Mouse (Mus musculus) kidney, embryonic 15.5 days (tissue): ENCODE measurements around the gene Trappc3. TPM values are rescaled to one million over a fixed set of nuclear protein-coding genes. Genes with fewer than 3 reads are reported as not detected.
"Not testable (repeated sequence)": the region's sequence is repeated elsewhere in the genome, so short reads cannot be mapped to it uniquely, and the experiment has no call there.

Experiments
- ATAC-seq: fragments of 200-750 bp; cut with Nextera tagmentation; replicated peaks from 2 replicates; pipeline ENCODE4 v1.8.0; 2017; ENCODE audit warnings: moderate TSS enrichment; ENCODE audit not compliant: low FRiP score
- H3K27ac ChIP-seq: fragments of 300-500 bp; sonication (generic); 2 replicates; pipeline ENCODE4 v1.5.1; 2015; ENCODE audit warnings: mild to moderate bottlenecking, inconsistent platforms
- H3K27me3 ChIP-seq: fragments of 300-500 bp; sonication (generic); 2 replicates; pipeline ENCODE4 v1.6.1; 2015; ENCODE audit warnings: inconsistent platforms
- H3K36me3 ChIP-seq: fragments of 300-500 bp; sonication (generic); 2 replicates; pipeline ENCODE4 v1.6.1; 2015; ENCODE audit warnings: inconsistent platforms
- H3K4me1 ChIP-seq: fragments of 300-500 bp; sonication (generic); 2 replicates; pipeline ENCODE4 v1.6.1; 2015; ENCODE audit warnings: inconsistent platforms
- H3K4me2 ChIP-seq: fragments of 300-500 bp; sonication (generic); 2 replicates; pipeline ENCODE4 v1.6.1; 2015; ENCODE audit warnings: moderate library complexity, mild to moderate bottlenecking, inconsistent platforms
- H3K4me3 ChIP-seq: fragments of 300-500 bp; sonication (generic); replicated peaks from 2 replicates; pipeline ENCODE4 v1.5.1; 2015; ENCODE audit warnings: mild to moderate bottlenecking, inconsistent platforms
- H3K9ac ChIP-seq: fragments of 300-500 bp; sonication (generic); 2 replicates; pipeline ENCODE4 v1.6.1; 2015; ENCODE audit warnings: mild to moderate bottlenecking, inconsistent platforms
- H3K9me3 ChIP-seq: fragments of 300-500 bp; sonication (generic); replicated peaks from 2 replicates; pipeline ENCODE4 v1.6.1; 2016; ENCODE audit warnings: inconsistent platforms
- WGBS: fragments of 180-500 bp; shearing (Covaris S2); methylation state at CpG from one replicate; pipeline ENCODE4 v1.1.7; 2015; ENCODE audit warnings: mixed read lengths; 5-methylcytosine and 5-hydroxymethylcytosine counted together
- polyA plus RNA-seq: library from polyadenylated mRNA; unstranded; fragments of >200 nt; fragmentation: Nextera tagmentation; extraction: Ambion mirVana; gene quantifications from 2 replicates; pipeline ENCODE4 v1.2.1, GENCODE M21; 2015

Gene Trappc3
- 106 and 111 TPM in 2 replicates for polyA plus RNA-seq

DNA sequence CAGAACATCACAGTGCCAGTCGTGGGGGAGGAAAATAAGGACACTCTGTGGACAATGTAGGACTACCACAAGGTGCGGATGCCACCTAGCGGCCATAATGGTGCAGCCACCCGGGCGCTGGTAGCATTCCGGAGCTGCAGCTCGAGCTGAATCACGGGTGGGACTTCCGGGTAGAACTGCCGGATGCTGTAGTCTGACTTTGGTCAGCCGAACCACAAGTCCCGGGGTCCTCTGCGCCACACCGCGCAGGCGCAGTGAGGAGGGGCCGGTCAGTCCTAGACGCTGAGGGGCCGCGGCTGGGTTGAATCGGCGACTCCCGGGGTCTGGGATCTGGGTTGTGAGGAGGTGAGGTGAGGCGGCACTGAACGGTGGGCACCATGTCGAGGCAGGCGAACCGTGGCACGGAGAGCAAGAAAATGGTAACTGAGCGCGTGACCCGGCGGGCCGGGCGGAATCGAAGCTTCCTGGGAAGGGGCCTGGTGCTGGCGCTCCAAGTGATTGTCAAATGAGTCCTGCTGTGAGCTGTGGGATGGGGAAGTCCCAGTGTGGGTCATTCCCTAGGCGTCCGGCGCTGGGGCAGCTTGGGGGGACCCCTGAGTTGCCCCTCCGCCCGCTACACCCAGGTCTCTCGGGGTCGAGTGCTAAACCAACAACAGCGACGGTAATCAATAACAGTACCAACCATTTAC lies at the start of gene Trappc3:
TSS of gene Trappc3 (plus strand) at position 207 of the 689 bp plus-strand sequence.
- H3K4me1 ChIP-seq = peaks cover 55% of the 10 kb centered on the region
- H3K27me3 ChIP-seq = no peaks in the 10 kb centered on the region
- H3K4me3 ChIP-seq = peak within 1 kb of the TSS; percentile 72
- peak within 1 kb of the TSS; percentile 83 for H3K9ac ChIP-seq
- WGBS = under 1% methylated on average over 46 of the region's 46 CpGs
- peak within 1 kb of the TSS; percentile 81 for H3K4me2 ChIP-seq
- peak within 1 kb of the TSS; percentile 97 for H3K27ac ChIP-seq
- no peaks in the 10 kb centered on the region for H3K9me3 ChIP-seq
- H3K36me3 ChIP-seq = no peaks in the 10 kb centered on the region
- peak; percentile 91 for ATAC-seq

GRCm38 (mm10) chr4:126217771-126218170 lies 44.4 kb upstream of the Trappc3 start:
- no peaks in the 10 kb centered on the region for H3K36me3 ChIP-seq
- WGBS = 81% methylated on average over 6 of the region's 6 CpGs
- no peaks in the 10 kb centered on the region for H3K4me1 ChIP-seq
- no peak overlapping the region for H3K9ac ChIP-seq
- no peak for ATAC-seq
- H3K4me2 ChIP-seq = no peak overlapping the region
- no peak overlapping the region for H3K27ac ChIP-seq
- H3K9me3 ChIP-seq = no peaks in the 10 kb centered on the region
- H3K27me3 ChIP-seq = no peaks in the 10 kb centered on the region
- H3K4me3 ChIP-seq = no peak overlapping the region

DNA sequence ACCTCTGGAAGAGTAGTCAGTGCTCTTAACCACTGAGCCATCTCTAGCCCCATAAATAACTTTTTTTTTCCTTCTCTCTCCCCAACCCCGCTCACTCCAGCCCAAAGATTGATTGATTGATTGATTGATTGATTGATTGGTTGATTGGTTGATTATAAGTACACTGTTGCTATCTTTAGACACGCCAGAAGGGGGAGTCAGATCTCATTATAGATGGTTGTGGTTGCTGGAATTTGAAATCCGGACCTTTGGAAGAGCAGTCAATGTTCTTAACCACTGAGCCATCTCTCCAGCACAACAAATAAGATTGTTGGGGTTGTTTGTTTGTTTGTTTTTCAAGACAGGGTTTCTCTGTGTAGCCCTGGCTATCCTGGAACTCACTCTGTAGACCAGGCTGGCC lies 42.6 kb upstream of the Trappc3 start:
- not testable (repeated sequence) for H3K4me1 ChIP-seq, ATAC-seq, H3K36me3 ChIP-seq, H3K9me3 ChIP-seq, H3K4me3 ChIP-seq, H3K4me2 ChIP-seq, H3K27ac ChIP-seq, H3K27me3 ChIP-seq, H3K9ac ChIP-seq
- 83% methylated on average over 3 of the region's 3 CpGs for WGBS

DNA sequence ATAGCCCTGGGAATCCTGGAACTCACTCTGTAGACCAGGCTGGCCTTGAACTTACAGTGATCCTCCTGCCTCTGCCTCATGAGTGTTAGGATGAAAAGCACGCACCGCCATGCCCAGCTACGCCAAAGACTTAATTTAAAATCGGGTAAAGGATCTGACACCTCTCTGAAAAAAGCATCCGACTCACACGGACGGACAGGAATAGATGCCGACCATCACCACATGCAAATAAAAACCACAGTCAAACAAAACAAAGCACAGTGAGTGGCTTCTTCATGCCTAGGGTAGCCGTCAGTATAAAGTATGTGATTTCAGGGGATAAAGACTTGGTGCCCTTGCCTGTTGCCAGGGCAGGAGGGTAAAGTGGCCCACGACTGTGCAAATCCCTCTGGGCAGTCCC lies 42.1 kb upstream of the Trappc3 start:
- Histone ChIP-seq H3K9me3 (no peaks in the 10 kb centered on the region), H3K36me3 (no peaks in the 10 kb centered on the region), H3K4me3 (no peak overlapping the region), H3K27ac (no peak overlapping the region), H3K4me1 (no peaks in the 10 kb centered on the region), H3K27me3 (no peaks in the 10 kb centered on the region), H3K9ac (no peak overlapping the region), H3K4me2 (no peak overlapping the region)
- no peak for ATAC-seq
- 91% methylated on average over 10 of the region's 10 CpGs for WGBS

- no peaks in the 10 kb centered on the region for H3K27me3 ChIP-seq
- no peak overlapping the region for H3K4me3 ChIP-seq
- peaks cover 6% of the 10 kb centered on the region for H3K4me1 ChIP-seq
- H3K9me3 ChIP-seq = no peaks in the 10 kb centered on the region
- 84% methylated on average over 11 of the region's 11 CpGs for WGBS
- H3K4me2 ChIP-seq = no peak overlapping the region
- no peaks in the 10 kb centered on the region for H3K36me3 ChIP-seq
- no peak overlapping the region for H3K27ac ChIP-seq
- H3K9ac ChIP-seq = no peak overlapping the region
- no peak for ATAC-seq
These were observed 39.5 kb upstream of the Trappc3 start for GRCm38 (mm10) chr4:126222631-126223030.

GRCm38 (mm10) chr4:126226640-126227039 lies 35.5 kb upstream of the Trappc3 start:
- Histone ChIP-seq H3K9me3 (no peaks in the 10 kb centered on the region), H3K27me3 (no peaks in the 10 kb centered on the region), H3K4me2 (peak overlapping the region; percentile 60), H3K36me3 (peaks cover 20% of the 10 kb centered on the region), H3K9ac (no peak overlapping the region), H3K4me3 (no peak overlapping the region; the same call in 1 of the 2 replicates), H3K4me1 (peaks cover 18% of the 10 kb centered on the region), H3K27ac (no peak overlapping the region)
- ATAC-seq = no peak
- 58% methylated on average over 12 of the region's 12 CpGs for WGBS

GRCm38 (mm10) chr4:126227077-126227761 lies 34.9 kb upstream of the Trappc3 start:
- no peaks in the 10 kb centered on the region for H3K9me3 ChIP-seq
- H3K4me3 ChIP-seq = peak overlapping the region; percentile 33
- ATAC-seq = peak; percentile 84
- H3K4me1 ChIP-seq = peaks cover 18% of the 10 kb centered on the region
- peak overlapping the region; percentile 7; the same call in 1 of the 2 replicates for H3K9ac ChIP-seq
- peak overlapping the region; percentile 60 for H3K4me2 ChIP-seq
- WGBS = 8% methylated on average over 18 of the region's 18 CpGs
- no peaks in the 10 kb centered on the region for H3K27me3 ChIP-seq
- peak overlapping the region; percentile 80 for H3K27ac ChIP-seq
- H3K36me3 ChIP-seq = peaks cover 26% of the 10 kb centered on the region

GRCm38 (mm10) chr4:126228144-126228543 lies 34.0 kb upstream of the Trappc3 start:
- Histone ChIP-seq H3K4me3 (no peak overlapping the region), H3K27me3 (no peaks in the 10 kb centered on the region), H3K36me3 (peaks cover 35% of the 10 kb centered on the region), H3K9ac (no peak overlapping the region), H3K9me3 (no peaks in the 10 kb centered on the region), H3K4me1 (peaks cover 18% of the 10 kb centered on the region), H3K27ac (peak overlapping the region; percentile 80), H3K4me2 (no peak overlapping the region)
- no peak for ATAC-seq
- WGBS = 23% methylated on average over 5 of the region's 5 CpGs

GRCm38 (mm10) chr4:126229900-126230299 lies 32.2 kb upstream of the Trappc3 start:
- Histone ChIP-seq H3K4me2 (no peak overlapping the region), H3K4me1 (peaks cover 18% of the 10 kb centered on the region), H3K9ac (no peak overlapping the region), H3K27ac (no peak overlapping the region), H3K9me3 (no peaks in the 10 kb centered on the region), H3K36me3 (peaks cover 53% of the 10 kb centered on the region), H3K4me3 (no peak overlapping the region), H3K27me3 (no peaks in the 10 kb centered on the region)
- ATAC-seq = no peak
- 63% methylated on average over 7 of the region's 7 CpGs for WGBS

DNA sequence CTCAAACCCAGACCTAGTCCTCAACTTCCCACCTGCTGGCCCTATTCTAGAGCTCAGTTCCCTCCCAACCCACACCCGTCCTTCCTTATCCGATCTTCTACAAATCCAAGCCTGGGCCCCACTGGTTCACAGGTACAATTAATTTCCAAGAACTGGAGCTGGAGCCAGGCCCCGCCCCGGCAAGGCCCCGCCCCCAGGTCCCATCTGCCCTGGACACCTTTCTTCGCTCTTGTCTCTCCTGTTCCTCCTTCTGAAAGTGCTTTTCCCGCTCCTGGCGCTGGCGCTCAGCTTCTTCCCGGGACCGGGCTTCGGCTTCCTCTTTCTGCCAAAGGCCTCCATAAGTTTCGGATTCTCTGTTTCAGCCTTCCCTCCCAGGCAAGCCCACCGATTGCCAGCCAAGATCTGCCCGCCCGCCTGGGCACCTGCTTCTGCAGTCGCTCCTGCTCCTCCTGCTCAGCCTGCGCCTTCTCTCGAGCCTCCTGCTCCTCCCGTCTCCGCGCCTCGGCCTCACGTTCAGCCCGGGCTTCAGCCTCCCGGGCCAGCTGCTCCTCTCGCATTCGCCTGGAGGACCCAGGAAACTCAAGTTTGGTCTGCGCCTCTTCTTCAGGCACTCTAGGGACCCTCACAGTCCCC lies 28.3 kb upstream of the Trappc3 start:
- no peak overlapping the region for H3K27ac ChIP-seq
- no peak overlapping the region for H3K9ac ChIP-seq
- H3K36me3 ChIP-seq = peaks cover 92% of the 10 kb centered on the region
- peaks cover 19% of the 10 kb centered on the region for H3K4me1 ChIP-seq
- no peak overlapping the region for H3K4me2 ChIP-seq
- 93% methylated on average over 29 of the region's 29 CpGs for WGBS
- no peak overlapping the region for H3K4me3 ChIP-seq
- ATAC-seq = no peak
- H3K27me3 ChIP-seq = no peaks in the 10 kb centered on the region
- H3K9me3 ChIP-seq = no peaks in the 10 kb centered on the region

- Histone ChIP-seq H3K9me3 (no peaks in the 10 kb centered on the region), H3K4me2 (no peak overlapping the region), H3K27ac (no peak overlapping the region), H3K4me1 (peaks cover 19% of the 10 kb centered on the region), H3K36me3 (peaks cover 100% of the 10 kb centered on the region), H3K9ac (no peak overlapping the region), H3K4me3 (no peak overlapping the region), H3K27me3 (no peaks in the 10 kb centered on the region)
- ATAC-seq = no peak
- 84% methylated on average over 18 of the region's 18 CpGs for WGBS
These were observed 27.5 kb upstream of the Trappc3 start for GRCm38 (mm10) chr4:126234496-126235175.

- no peaks in the 10 kb centered on the region for H3K27me3 ChIP-seq
- no peak overlapping the region for H3K4me2 ChIP-seq
- H3K9ac ChIP-seq = no peak overlapping the region
- WGBS = 82% methylated on average over 10 of the region's 10 CpGs
- H3K4me3 ChIP-seq = no peak overlapping the region
- peaks cover 100% of the 10 kb centered on the region for H3K36me3 ChIP-seq
- ATAC-seq = no peak
- H3K9me3 ChIP-seq = no peaks in the 10 kb centered on the region
- H3K4me1 ChIP-seq = peaks cover 19% of the 10 kb centered on the region
- H3K27ac ChIP-seq = no peak overlapping the region
These were observed 26.9 kb upstream of the Trappc3 start for GRCm38 (mm10) chr4:126235191-126235590.
